Mouse (Mus musculus): ENCODE results near the gene Slc8a1.

- TF ChIP-seq CTCF (IDR thresholded peaks at IDR 0.05; ENCODE audit: borderline replicate concordance, extremely low read depth, insufficient read depth, insufficient read length) (no peak), POLR2A (IDR thresholded peaks at IDR 0.05; ENCODE audit: borderline replicate concordance, extremely low read depth, insufficient read depth, insufficient read length, poor library complexity, severe bottlenecking) (no peak)
Measured at GRCm38 (mm10) chr17:81528940-81529339, 209.2 kb downstream of the Slc8a1 start.

All from brain, embryonic 14.5 days (tissue).